Mouse (Mus musculus) heart, postnatal 0 days (tissue): ENCODE data around the gene Hoxb6.

Experiments used
- CTCF ChIP-seq: IDR thresholded peaks from 2 replicates; pipeline ENCODE4 v1.5.1; 2016; ENCODE audit warnings: antibody characterized with exemption, control low read depth, low read depth
- EP300 ChIP-seq: IDR thresholded peaks from 2 replicates; pipeline ENCODE4 v1.6.1; 2016; ENCODE audit warnings: antibody characterized with exemption, low read depth

GRCm38 (mm10) chr11:96290705-96291355 lies 1.4 kb upstream of the Hoxb6 start:
- TF ChIP-seq EP300 (no peak), CTCF (no peak)
